Mouse (Mus musculus) midbrain, embryonic 14.5 days (tissue): ENCODE data around the gene Dynll2. TPM values are rescaled to one million over a fixed set of nuclear protein-coding genes. Genes with fewer than 3 reads are reported as not detected.

Experiments used
- ATAC-seq: fragments of 200-750 bp; cut with Nextera tagmentation; 2 replicates; pipeline ENCODE4 v1.8.0; 2017; ENCODE audit warnings: moderate number of reproducible peaks, moderate library complexity; ENCODE audit not compliant: low FRiP score, low TSS enrichment
- DNase-seq: peaks from one replicate; pipeline ENCODE4 v3.0.0-alpha.2; 2015
- H3K27ac ChIP-seq: fragments of 300-500 bp; sonication (generic); replicated peaks from 2 replicates; pipeline ENCODE4 v1.5.1; 2014; ENCODE audit warnings: mild to moderate bottlenecking, low read depth, low read length, moderate library complexity
- H3K27me3 ChIP-seq: fragments of 300-500 bp; sonication (generic); 2 replicates; pipeline ENCODE4 v1.6.1; 2014; ENCODE audit warnings: low read length, control low read depth, mixed read lengths; ENCODE audit not compliant: control insufficient read depth, insufficient read depth
- H3K36me3 ChIP-seq: fragments of 300-500 bp; sonication (generic); 2 replicates; pipeline ENCODE4 v1.6.1; 2014; ENCODE audit warnings: low read length, control low read depth; ENCODE audit not compliant: control insufficient read depth, insufficient read depth
- H3K4me1 ChIP-seq: fragments of 300-500 bp; sonication (generic); 2 replicates; pipeline ENCODE4 v1.6.1; 2014; ENCODE audit warnings: mild to moderate bottlenecking, antibody characterized with exemption, low read length, control low read depth; ENCODE audit not compliant: control insufficient read depth, insufficient read depth
- H3K4me2 ChIP-seq: fragments of 300-500 bp; sonication (generic); 2 replicates; pipeline ENCODE4 v1.6.1; 2014; ENCODE audit warnings: mild to moderate bottlenecking, low read length, moderate library complexity
- H3K4me3 ChIP-seq: fragments of 300-500 bp; sonication (generic); replicated peaks from 2 replicates; pipeline ENCODE4 v1.5.1; 2014; ENCODE audit warnings: low read depth, low read length
- H3K9ac ChIP-seq: fragments of 300-500 bp; sonication (generic); replicated peaks from 2 replicates; pipeline ENCODE4 v1.6.1; 2014; ENCODE audit warnings: mild to moderate bottlenecking, low read length, moderate library complexity
- H3K9me3 ChIP-seq: fragments of 300-500 bp; sonication (generic); 2 replicates; pipeline ENCODE4 v1.6.1; 2016; ENCODE audit warnings: low read length, control low read depth, mixed read lengths; ENCODE audit not compliant: control insufficient read depth
- WGBS: fragments of 180-500 bp; shearing (Covaris S2); extraction: QIAGEN DNeasy Blood & Tissue Kit; methylation state at CpG from one replicate; pipeline ENCODE4 v1.1.7; 2014; 5-methylcytosine and 5-hydroxymethylcytosine counted together
- polyA plus RNA-seq: library from polyadenylated mRNA; unstranded; fragments of >200 nt; fragmentation: Nextera tagmentation; extraction: Ambion mirVana; gene quantifications from 2 replicates; pipeline ENCODE4 v1.2.1, GENCODE M21; 2014

Gene Dynll2
- polyA plus RNA-seq, 1 experiment from 2014 or later: 28.3 TPM

- H3K4me3 ChIP-seq: no peak overlapping the region
- DNase-seq (no peak), ATAC-seq (no peak)
- 56% methylated on average over 3 of the region's 3 CpGs for WGBS
- no peaks in the 10 kb centered on the region for H3K4me1 ChIP-seq
- H3K9me3 ChIP-seq: no peaks in the 10 kb centered on the region
- no peaks in the 10 kb centered on the region for H3K27me3 ChIP-seq
- no peak overlapping the region for H3K27ac ChIP-seq
- no peak overlapping the region for H3K4me2 ChIP-seq
- no peak overlapping the region for H3K9ac ChIP-seq
- H3K36me3 ChIP-seq: no peaks in the 10 kb centered on the region
Measured at GRCm38 (mm10) chr11:87965293-87965692, 22.0 kb downstream of the Dynll2 start.

DNA sequence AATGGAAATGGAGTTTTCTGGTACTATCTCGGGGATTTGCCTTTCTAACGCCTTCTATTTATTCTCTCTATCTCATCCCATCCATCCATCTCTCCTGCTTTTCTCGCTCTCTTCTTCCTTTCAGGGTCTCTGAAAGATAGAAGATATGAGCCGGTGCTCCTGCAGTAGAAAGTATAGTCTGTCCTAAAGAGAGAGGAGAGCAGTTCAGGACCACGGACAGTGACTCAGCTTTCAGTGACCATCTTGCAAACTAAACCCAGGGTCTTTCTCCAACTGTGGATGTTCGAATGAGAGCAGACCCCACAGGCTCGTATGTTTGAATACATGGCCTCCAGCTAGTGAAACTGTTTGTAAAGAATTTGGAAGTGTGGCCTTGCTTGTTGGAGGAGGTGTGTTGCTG, 30.3 kb downstream of the Dynll2 start:
- ATAC-seq (no peak), DNase-seq (peak; percentile 37)
- no peak overlapping the region for H3K9ac ChIP-seq
- H3K36me3 ChIP-seq: no peaks in the 10 kb centered on the region
- 44% methylated on average over 7 of the region's 7 CpGs for WGBS
- no peak overlapping the region for H3K4me2 ChIP-seq
- H3K4me3 ChIP-seq: no peak overlapping the region
- no peaks in the 10 kb centered on the region for H3K4me1 ChIP-seq
- H3K27ac ChIP-seq: no peak overlapping the region
- no peaks in the 10 kb centered on the region for H3K9me3 ChIP-seq
- H3K27me3 ChIP-seq: no peaks in the 10 kb centered on the region

GRCm38 (mm10) chr11:87955144-87955543, 32.2 kb downstream of the Dynll2 start:
- Histone ChIP-seq H3K27me3 (no peaks in the 10 kb centered on the region), H3K36me3 (no peaks in the 10 kb centered on the region), H3K4me3 (no peak overlapping the region), H3K27ac (no peak overlapping the region), H3K9ac (no peak overlapping the region), H3K9me3 (no peaks in the 10 kb centered on the region), H3K4me2 (no peak overlapping the region), H3K4me1 (no peaks in the 10 kb centered on the region)
- WGBS: 0% methylated on average over 1 of the region's 1 CpGs
- ATAC-seq (no peak), DNase-seq (peak; percentile 81)

DNA sequence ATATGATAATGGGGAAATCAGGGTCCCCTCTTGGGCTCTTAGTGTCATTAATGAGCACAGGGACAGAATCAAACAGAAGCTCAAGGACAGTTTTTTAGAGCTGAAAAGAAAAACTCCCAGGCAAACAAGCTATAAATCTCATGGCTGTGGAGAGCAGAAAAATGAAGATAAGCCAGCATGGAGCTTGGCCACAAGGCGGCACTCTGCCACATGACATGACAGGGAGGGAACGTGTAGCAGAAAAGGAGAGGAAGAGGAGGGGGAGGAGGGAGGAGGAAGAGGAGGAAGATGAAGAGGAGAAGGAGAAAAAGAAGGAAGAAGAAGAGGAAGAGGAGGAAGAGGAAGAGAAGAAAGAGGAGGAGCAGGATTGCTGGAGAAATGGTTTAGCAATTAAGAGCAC, 37.3 kb downstream of the Dynll2 start:
- Histone ChIP-seq H3K27ac (no peak overlapping the region), H3K4me1 (no peaks in the 10 kb centered on the region), H3K4me3 (no peak overlapping the region), H3K36me3 (no peaks in the 10 kb centered on the region), H3K27me3 (no peaks in the 10 kb centered on the region), H3K9me3 (no peaks in the 10 kb centered on the region), H3K4me2 (no peak overlapping the region), H3K9ac (no peak overlapping the region)
- DNase-seq: peak; percentile 62
- no peak for ATAC-seq
- WGBS: 0% methylated on average over 2 of the region's 2 CpGs

- no peak overlapping the region for H3K4me2 ChIP-seq
- H3K9ac ChIP-seq: no peak overlapping the region
- no peaks in the 10 kb centered on the region for H3K27me3 ChIP-seq
- H3K4me1 ChIP-seq: no peaks in the 10 kb centered on the region
- H3K9me3 ChIP-seq: no peaks in the 10 kb centered on the region
- WGBS: 76% methylated on average over 3 of the region's 3 CpGs
- no peak overlapping the region for H3K27ac ChIP-seq
- no peaks in the 10 kb centered on the region for H3K36me3 ChIP-seq
- no peak overlapping the region for H3K4me3 ChIP-seq
- ATAC-seq (no peak), DNase-seq (no peak)
Measured at GRCm38 (mm10) chr11:87935467-87935866, 51.9 kb downstream of the Dynll2 start.

DNA sequence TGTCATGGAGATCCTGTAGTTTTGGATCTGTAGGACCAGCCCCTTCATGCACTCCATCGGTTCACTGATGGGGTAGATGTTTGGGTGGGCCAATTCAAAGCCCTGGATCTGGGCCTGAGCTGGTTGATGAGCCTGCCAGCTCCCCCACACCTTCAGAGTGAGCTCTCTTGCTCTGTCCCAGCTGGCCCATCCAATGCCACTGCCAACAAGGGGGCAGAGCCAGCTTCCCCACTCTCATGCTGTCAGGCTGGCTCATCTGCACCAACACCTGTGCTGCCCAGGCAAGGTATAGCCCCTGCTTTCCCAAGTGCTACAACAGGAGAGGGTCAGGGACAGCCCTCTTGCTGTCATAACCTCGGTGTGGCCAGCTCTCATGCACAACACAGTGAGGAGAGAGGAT, 53.6 kb downstream of the Dynll2 start:
- Histone ChIP-seq H3K36me3 (no peaks in the 10 kb centered on the region), H3K4me1 (no peaks in the 10 kb centered on the region), H3K4me3 (no peak overlapping the region), H3K27ac (no peak overlapping the region), H3K4me2 (no peak overlapping the region), H3K9me3 (no peaks in the 10 kb centered on the region), H3K9ac (no peak overlapping the region), H3K27me3 (no peaks in the 10 kb centered on the region)
- DNase-seq: no peak
- WGBS: 63% methylated on average over 2 of the region's 2 CpGs
- ATAC-seq: no peak

- Histone ChIP-seq H3K4me3 (no peak overlapping the region), H3K4me2 (no peak overlapping the region), H3K9me3 (0 out of 2 replicates have a peak, but pooled peaks cover 2% of the 10 kb centered on the region), H3K36me3 (no peaks in the 10 kb centered on the region), H3K4me1 (no peaks in the 10 kb centered on the region), H3K27me3 (no peaks in the 10 kb centered on the region), H3K27ac (no peak overlapping the region), H3K9ac (no peak overlapping the region)
- DNase-seq (no peak), ATAC-seq (no peak)
- 94% methylated on average over 2 of the region's 2 CpGs for WGBS
Measured at GRCm38 (mm10) chr11:87930348-87930747, 57.0 kb downstream of the Dynll2 start.

Other genes starting within 250 kb of the Dynll2 start
- gene Supt4a, start 250.0 kb downstream of the Dynll2 start, polyA plus RNA-seq: 150 and 163 TPM in 2 replicates
- 54.5 and 63.4 TPM in 2 replicates for gene Tspoap1, start 227.0 kb downstream of the Dynll2 start, polyA plus RNA-seq
- 0.47 TPM in 1 of 2 replicates, not detected in the other for gene Mpo, start 194.0 kb downstream of the Dynll2 start, polyA plus RNA-seq
- 1.3 and 1.7 TPM in 2 replicates for gene Lpo, start 159.2 kb downstream of the Dynll2 start, polyA plus RNA-seq
- 9.8 and 12.6 TPM in 2 replicates for gene Mks1, start 134.3 kb downstream of the Dynll2 start, polyA plus RNA-seq
- 0.22 TPM in 1 of 2 replicates, not detected in the other for gene Epx, start 112.0 kb downstream of the Dynll2 start, polyA plus RNA-seq
- not detected in 2 replicates for gene Olfr462, start 95.3 kb downstream of the Dynll2 start, polyA plus RNA-seq
- not detected in 2 replicates for gene Olfr463, start 90.1 kb downstream of the Dynll2 start, polyA plus RNA-seq
- gene Olfr464, start 66.6 kb downstream of the Dynll2 start, polyA plus RNA-seq: 0.18 and 0.26 TPM in 2 replicates
- 225 and 342 TPM in 2 replicates for gene Srsf1, start 59.8 kb upstream of the Dynll2 start, polyA plus RNA-seq
- 58.9 and 69.9 TPM in 2 replicates for gene Vezf1, start 80.7 kb upstream of the Dynll2 start, polyA plus RNA-seq
- 29.6 and 31.1 TPM in 2 replicates for gene Cuedc1, start 110.5 kb upstream of the Dynll2 start, polyA plus RNA-seq
- gene Mrps23, start 216.9 kb upstream of the Dynll2 start, polyA plus RNA-seq: 67.9 and 70.0 TPM in 2 replicates